Mouse (Mus musculus) retina, postnatal 7 days (tissue): ENCODE measurements around the gene Col19a1.

Source experiments
- DNase-seq: peaks from one replicate; pipeline ENCODE4 v3.0.0-alpha.2; 2012; ENCODE audit warnings: low read depth, low spot score

Gene Col19a1

GRCm38 (mm10) chr1:24316490-24316889, 270.8 kb downstream of the Col19a1 start:
- DNase-seq = no peak

- no peak for DNase-seq
These were observed 276.4 kb downstream of the Col19a1 start for GRCm38 (mm10) chr1:24310847-24311246.

GRCm38 (mm10) chr1:24310193-24310592, 277.1 kb downstream of the Col19a1 start:
- no peak for DNase-seq

GRCm38 (mm10) chr1:24303077-24303476, 284.2 kb downstream of the Col19a1 start:
- no peak for DNase-seq

GRCm38 (mm10) chr1:24302674-24303073, 284.6 kb downstream of the Col19a1 start:
- peak; percentile 49 for DNase-seq

GRCm38 (mm10) chr1:24300700-24301099, 286.6 kb downstream of the Col19a1 start:
- DNase-seq = no peak

GRCm38 (mm10) chr1:24294979-24295942, 292.0 kb downstream of the Col19a1 start:
- DNase-seq = no peak

GRCm38 (mm10) chr1:24292515-24292914, 294.8 kb downstream of the Col19a1 start:
- no peak for DNase-seq

- DNase-seq = no peak
These were observed 300.9 kb downstream of the Col19a1 start for GRCm38 (mm10) chr1:24286360-24286759.

GRCm38 (mm10) chr1:24267022-24267421, 320.2 kb downstream of the Col19a1 start:
- DNase-seq = no peak

GRCm38 (mm10) chr1:24261181-24261580, 326.1 kb downstream of the Col19a1 start:
- DNase-seq = no peak

- no peak for DNase-seq
These were observed 327.9 kb downstream of the Col19a1 start for GRCm38 (mm10) chr1:24259419-24259818.

- DNase-seq = no peak
These were observed 329.3 kb downstream of the Col19a1 start for GRCm38 (mm10) chr1:24257961-24258360.

GRCm38 (mm10) chr1:24249105-24249664, 338.1 kb downstream of the Col19a1 start:
- DNase-seq = no peak

GRCm38 (mm10) chr1:24248294-24249104, 338.8 kb downstream of the Col19a1 start:
- no peak for DNase-seq

GRCm38 (mm10) chr1:24245700-24246375, 341.4 kb downstream of the Col19a1 start:
- no peak for DNase-seq

- DNase-seq = no peak
These were observed 342.3 kb downstream of the Col19a1 start for GRCm38 (mm10) chr1:24244931-24245330.

GRCm38 (mm10) chr1:24240039-24240691, 347.1 kb downstream of the Col19a1 start:
- DNase-seq = no peak

- DNase-seq = no peak
These were observed 350.9 kb downstream of the Col19a1 start for GRCm38 (mm10) chr1:24236330-24236729.

GRCm38 (mm10) chr1:24231504-24232270, 355.6 kb downstream of the Col19a1 start:
- no peak for DNase-seq
